Mouse (Mus musculus): ENCODE results near the gene Prm3.
"Not testable (repeated sequence)": the region's sequence is repeated elsewhere in the genome, so short reads cannot be mapped to it uniquely, and the experiment has no call there.

The Prm3 gene

GRCm38 (mm10) chr16:10802420-10802819, 11.7 kb upstream of the Prm3 start:
- DNase-seq (ENCODE audit: low spot score in 2 of 2): not testable (repeated sequence)

GRCm38 (mm10) chr16:10796034-10796433, 5.3 kb upstream of the Prm3 start, which contains the start of gene Prm2:
Prm2 (minus strand) TSS chr16:10796134.
- no peak for DNase-seq (ENCODE audit: low spot score in 2 of 2)

- DNase-seq (ENCODE audit: low spot score in 2 of 2): no peak
Measured at GRCm38 (mm10) chr16:10788866-10789265, 1.8 kb downstream of the Prm3 start.

- no peak for DNase-seq (ENCODE audit: low spot score in 2 of 2)
Measured at GRCm38 (mm10) chr16:10788271-10788670, 2.4 kb downstream of the Prm3 start, which contains the start of gene Tnp2. Tnp2 (minus strand) TSS chr16:10788660.

- DNase-seq (ENCODE audit: low spot score in 2 of 2): no peak
Measured at GRCm38 (mm10) chr16:10787548-10788058, 3.1 kb downstream of the Prm3 start.

GRCm38 (mm10) chr16:10786782-10787547, 3.7 kb downstream of the Prm3 start:
- no peak for DNase-seq (ENCODE audit: low spot score in 2 of 2)

GRCm38 (mm10) chr16:10786288-10786687, 4.4 kb downstream of the Prm3 start:
- peak; percentile 64 to 69 for DNase-seq (ENCODE audit: low spot score in 2 of 2)

GRCm38 (mm10) chr16:10785371-10786231, 5.1 kb downstream of the Prm3 start, which contains the start of gene Socs1:
Socs1 (minus strand) TSS chr16:10785536.
- peak; percentile 42 to 71 for DNase-seq (ENCODE audit: low spot score in 2 of 2)

GRCm38 (mm10) chr16:10784793-10785370, 5.8 kb downstream of the Prm3 start:
- DNase-seq (ENCODE audit: low spot score in 2 of 2): peak; percentile 77 to 78

- peak in 1 of 2 experiments; percentile 11 for DNase-seq (ENCODE audit: low spot score in 2 of 2)
Measured at GRCm38 (mm10) chr16:10783883-10784792, 6.6 kb downstream of the Prm3 start.

GRCm38 (mm10) chr16:10783451-10783850, 7.3 kb downstream of the Prm3 start:
- DNase-seq (ENCODE audit: low spot score in 2 of 2): no peak

- no peak for DNase-seq (ENCODE audit: low spot score in 2 of 2)
Measured at GRCm38 (mm10) chr16:10783152-10783434, 7.6 kb downstream of the Prm3 start.

GRCm38 (mm10) chr16:10782377-10783151, 8.2 kb downstream of the Prm3 start:
- DNase-seq (ENCODE audit: low spot score in 2 of 2): no peak

- DNase-seq (ENCODE audit: low spot score in 2 of 2): no peak
Measured at GRCm38 (mm10) chr16:10781862-10782371, 8.8 kb downstream of the Prm3 start.

GRCm38 (mm10) chr16:10780631-10781120, 10.0 kb downstream of the Prm3 start:
- no peak for DNase-seq (ENCODE audit: low spot score in 2 of 2)

- no peak for DNase-seq (ENCODE audit: low spot score in 2 of 2)
Measured at GRCm38 (mm10) chr16:10777579-10778160, 13.0 kb downstream of the Prm3 start.

- no peak for DNase-seq (ENCODE audit: low spot score in 2 of 2)
Measured at GRCm38 (mm10) chr16:10776322-10776721, 14.4 kb downstream of the Prm3 start.

GRCm38 (mm10) chr16:10774726-10775125, 16.0 kb downstream of the Prm3 start:
- DNase-seq (ENCODE audit: low spot score in 2 of 2): no peak

- no peak for DNase-seq (ENCODE audit: low spot score in 2 of 2)
Measured at GRCm38 (mm10) chr16:10773543-10773942, 17.2 kb downstream of the Prm3 start.

Data from frontal cortex, postnatal 25 days (tissue).